Mouse (Mus musculus): ENCODE measurements around the gene Ugt1a6a.

The Ugt1a6a gene

DNA sequence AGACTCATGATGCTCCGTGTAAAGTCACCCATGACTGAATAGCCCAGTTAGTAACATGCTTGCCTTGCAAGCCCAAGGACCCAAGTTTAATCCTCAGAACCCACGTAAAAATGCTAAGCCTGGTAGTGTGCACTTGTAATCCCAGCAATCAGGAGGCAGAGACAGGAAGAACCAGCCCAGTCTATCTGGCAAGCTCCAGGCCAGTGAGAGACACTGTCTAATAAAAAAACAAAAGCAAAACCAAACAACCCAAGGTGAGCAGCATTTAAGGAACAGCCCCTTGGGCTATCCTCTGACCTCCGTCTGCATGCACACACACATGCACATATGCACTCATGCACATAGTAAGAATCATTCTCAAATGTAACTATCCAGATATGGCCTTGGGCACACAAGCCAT is 95.0 kb downstream of the Ugt1a6a start:
- no peak for ATAC-seq (ENCODE audit: low TSS enrichment)

- ATAC-seq (ENCODE audit: low TSS enrichment), result no peak
These were observed 95.4 kb downstream of the Ugt1a6a start for GRCm38 (mm10) chr1:88229986-88230385.

DNA sequence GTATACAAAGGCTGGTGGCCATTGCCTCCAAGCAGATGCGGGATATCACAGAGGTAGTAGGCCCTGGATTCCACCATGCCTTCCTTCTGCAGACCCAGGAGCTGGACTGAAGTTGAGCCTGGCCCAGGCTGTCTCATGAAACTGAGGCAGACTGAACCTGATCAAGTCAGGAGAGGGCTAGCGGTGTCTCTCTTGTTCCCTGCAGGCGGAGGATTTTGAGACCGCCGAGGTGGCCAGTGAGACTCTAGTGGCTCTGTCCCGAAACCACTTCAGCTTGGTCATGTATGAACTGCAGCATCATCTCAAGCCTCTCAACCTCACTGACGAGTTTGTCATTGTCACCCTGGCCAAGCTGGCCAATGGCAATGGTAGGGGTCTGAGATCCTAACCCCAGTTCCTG is 95.8 kb downstream of the Ugt1a6a start:
- ATAC-seq (ENCODE audit: low TSS enrichment), result no peak

DNA sequence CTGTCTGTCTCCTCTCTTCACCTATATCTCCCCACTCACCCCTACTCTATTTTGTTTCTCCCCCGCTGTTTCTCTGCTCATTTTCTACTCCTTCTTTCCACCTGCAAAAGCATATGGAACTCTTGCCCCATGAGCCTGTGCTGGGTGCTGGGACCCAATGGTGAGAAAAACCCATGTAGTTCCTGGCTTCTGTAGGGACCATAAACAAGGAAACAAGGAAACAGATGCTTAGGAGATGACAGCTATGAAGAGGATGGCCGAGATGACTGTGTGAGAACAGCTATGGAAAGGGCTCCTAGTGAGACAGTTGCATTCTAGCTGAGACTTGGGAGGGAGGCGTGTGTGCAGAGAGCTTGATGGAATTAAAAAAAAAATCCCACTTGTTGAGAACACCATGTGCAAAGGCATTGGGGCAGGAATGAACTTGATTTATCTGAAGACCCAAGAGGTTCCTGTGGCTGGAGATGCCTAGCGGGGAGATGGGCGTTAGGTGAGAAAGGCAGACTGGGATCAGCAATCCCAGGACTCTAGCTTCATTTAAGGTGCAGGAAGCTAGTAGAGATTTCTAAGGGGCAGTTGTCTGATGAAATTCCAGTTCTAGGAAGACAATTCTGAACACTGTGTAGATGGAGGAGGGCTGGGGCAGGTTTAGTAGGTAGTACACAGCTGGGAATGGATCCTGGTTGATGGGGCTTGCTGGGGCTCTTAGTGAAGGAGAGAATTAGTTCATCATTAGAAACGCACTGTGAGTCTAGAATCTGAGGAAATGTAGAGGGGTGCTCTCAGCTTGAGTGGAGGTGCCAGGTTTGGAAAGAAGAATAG is 96.6 kb downstream of the Ugt1a6a start:
- ATAC-seq (ENCODE audit: low TSS enrichment), result no peak

GRCm38 (mm10) chr1:88231803-88232499 is 97.3 kb downstream of the Ugt1a6a start:
- ATAC-seq (ENCODE audit: low TSS enrichment), result no peak

DNA sequence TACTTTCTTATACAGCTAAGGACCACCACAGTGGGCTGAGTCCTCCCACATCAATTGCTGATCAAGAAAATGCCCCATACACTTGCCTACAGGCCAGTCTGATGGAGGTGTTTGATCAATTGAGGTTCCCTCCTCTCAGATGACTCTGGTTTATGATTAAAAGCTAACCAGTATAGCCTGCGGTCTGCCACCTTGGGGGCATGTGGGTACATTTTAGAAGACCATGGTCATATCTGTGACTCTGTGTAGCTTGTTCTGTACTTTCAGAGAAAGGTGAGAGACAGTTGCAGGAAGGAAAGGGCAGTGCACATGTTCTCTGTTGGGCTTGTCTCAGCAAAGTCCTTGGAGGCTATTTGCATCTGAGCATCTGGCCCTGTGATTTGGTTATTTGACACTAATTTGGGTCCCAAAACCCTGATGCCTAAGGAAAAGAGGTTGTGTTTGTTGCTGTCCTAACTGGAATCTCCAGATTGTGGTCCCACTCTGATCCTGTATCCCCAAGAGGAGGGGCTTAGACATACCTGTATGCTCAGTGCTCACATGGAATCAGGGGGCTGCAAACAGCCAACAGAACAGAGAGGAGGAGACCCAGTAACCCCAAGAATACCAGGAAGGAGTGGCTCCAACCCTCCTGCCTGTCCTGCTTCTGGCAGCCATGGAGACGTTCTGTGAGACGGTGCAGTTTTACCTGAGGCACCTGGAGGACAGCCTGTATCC is 98.2 kb downstream of the Ugt1a6a start:
- ATAC-seq (ENCODE audit: low TSS enrichment), result no peak

DNA sequence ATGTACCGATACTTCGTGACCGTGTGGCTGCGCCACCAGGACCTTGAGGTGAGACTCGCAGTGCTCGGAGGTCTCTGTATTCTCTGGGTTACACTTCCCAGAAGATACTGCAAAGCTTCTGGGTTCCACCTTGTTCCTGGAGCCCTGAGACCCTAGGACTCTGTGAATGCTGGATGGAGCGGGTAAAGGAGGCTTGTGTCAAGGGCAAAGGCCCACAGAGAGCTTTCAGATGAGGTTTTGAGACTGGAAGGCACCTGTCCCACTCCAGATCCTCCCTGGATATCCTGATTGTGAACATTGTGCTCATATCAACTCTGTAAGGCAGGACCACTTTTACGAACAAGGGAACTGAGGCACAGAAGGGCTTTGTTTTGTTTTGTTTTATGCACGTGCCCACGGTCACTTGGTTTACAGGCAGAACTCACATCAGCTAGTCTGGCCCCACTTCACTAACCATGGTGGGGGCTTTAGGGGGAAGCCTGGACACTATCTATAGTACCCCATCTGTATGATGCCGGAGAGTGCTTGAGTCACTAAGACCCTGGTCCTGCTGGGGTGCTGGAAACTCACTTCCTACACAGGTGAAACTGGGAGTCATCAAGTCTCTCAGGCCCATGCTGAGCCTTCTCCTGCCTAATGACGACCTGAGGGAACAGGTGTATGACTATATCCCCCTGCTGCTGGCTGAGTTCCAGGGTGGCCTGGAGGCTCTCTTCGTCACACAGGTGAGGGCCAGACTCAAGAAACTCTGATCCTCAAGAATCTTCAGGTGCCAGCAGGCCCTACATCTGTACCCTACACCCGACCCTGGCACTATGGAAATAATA is 99.0 kb downstream of the Ugt1a6a start:
- ATAC-seq (ENCODE audit: low TSS enrichment), result no peak

- no peak for ATAC-seq (ENCODE audit: low TSS enrichment)
These were observed 99.6 kb downstream of the Ugt1a6a start for GRCm38 (mm10) chr1:88234248-88234610.

GRCm38 (mm10) chr1:88234646-88235045 is 100.0 kb downstream of the Ugt1a6a start:
- ATAC-seq (ENCODE audit: low TSS enrichment), result no peak

GRCm38 (mm10) chr1:88235046-88235893 is 100.7 kb downstream of the Ugt1a6a start:
- no peak for ATAC-seq (ENCODE audit: low TSS enrichment)

DNA sequence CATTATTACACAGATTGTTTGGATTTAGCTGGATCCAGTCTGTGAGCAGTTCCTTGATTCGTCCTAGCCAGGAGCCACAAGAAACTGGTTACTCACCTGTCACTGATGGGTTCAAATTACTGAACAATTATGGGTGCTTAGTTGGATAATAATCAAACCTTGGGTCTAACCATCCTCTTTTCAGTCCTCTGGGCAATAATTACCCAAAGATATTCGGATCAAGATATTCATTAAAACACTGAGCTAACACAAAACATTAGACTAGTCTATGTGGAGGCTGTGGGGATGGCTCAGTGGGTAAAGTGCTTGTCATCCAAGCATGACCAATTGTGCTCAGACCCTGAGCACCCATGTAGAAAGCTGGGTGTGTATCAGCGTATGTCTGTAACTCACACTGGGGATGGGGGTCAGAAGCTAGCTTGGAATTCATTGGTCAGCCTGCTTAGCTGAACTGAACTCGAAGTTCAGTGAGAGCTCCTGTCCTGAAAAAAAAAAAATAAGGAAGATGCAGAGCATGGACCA is 101.3 kb downstream of the Ugt1a6a start:
- no peak for ATAC-seq (ENCODE audit: low TSS enrichment)

- no peak for ATAC-seq (ENCODE audit: low TSS enrichment)
These were observed 102.7 kb downstream of the Ugt1a6a start for GRCm38 (mm10) chr1:88237311-88237710.

DNA sequence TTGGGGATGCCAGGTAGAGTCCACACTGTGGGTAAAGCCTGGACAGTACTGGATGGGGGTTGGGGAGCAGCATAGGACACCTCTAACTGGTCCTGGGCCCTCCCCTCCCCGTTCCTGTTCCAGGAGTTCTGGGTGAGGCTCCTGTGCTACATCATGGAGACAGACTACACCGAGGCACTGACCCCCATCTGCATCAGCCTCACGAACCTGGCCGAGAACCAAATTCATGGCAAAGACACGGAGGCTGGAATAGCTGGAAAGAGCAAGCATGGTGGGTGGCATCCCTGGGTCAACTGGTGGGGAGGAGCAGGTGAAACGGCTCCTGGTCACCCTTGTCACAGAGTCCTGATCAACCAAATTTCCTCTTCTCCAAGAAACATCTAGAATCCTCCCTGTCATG is 104.2 kb downstream of the Ugt1a6a start:
- no peak for ATAC-seq (ENCODE audit: low TSS enrichment)

- ATAC-seq (ENCODE audit: low TSS enrichment), result no peak
These were observed 105.5 kb downstream of the Ugt1a6a start for GRCm38 (mm10) chr1:88240072-88240471.

GRCm38 (mm10) chr1:88240579-88240978 is 106.0 kb downstream of the Ugt1a6a start:
- ATAC-seq (ENCODE audit: low TSS enrichment), result no peak

DNA sequence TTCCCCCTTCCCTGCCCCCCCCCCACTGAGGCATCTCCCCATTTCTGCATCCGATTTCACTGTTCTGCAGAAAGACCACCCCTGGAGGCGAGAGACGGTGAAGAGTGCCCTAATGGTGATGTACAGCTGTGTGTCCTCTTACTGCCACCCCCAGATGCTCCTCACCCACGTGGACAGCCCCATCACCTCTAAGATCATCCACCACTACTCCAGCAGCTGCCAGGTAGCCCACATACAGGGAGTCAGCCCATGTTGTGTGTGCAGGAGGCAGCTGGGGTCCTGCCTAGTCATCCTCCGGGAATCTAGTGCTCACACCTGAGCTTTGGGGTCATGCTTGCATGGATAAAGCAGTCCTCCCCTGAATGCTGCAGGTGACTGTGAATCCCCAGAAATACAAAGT is 109.3 kb downstream of the Ugt1a6a start:
- no peak for ATAC-seq (ENCODE audit: low TSS enrichment)

GRCm38 (mm10) chr1:88245881-88246280 is 111.3 kb downstream of the Ugt1a6a start:
- no peak for ATAC-seq (ENCODE audit: low TSS enrichment)

DNA sequence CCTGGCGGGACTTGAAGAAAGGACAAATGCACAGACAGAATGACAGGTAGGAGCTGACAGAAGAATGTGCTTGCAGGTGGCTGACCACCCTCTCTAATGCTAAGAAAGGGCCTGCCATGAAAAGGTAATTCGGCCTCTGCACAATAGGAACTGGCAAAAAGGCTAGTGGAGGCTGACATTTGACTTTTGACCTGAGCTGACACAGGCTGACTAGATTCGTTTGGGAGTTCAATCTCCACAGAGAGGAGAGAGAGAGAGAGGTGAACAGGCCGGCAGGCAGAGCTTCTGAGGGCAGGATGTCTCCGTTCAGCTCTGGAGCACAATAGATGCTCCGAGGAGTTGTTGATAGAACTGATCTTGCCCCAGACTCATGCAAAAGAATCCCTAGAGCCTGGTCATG is 111.8 kb downstream of the Ugt1a6a start:
- no peak for ATAC-seq (ENCODE audit: low TSS enrichment)

DNA sequence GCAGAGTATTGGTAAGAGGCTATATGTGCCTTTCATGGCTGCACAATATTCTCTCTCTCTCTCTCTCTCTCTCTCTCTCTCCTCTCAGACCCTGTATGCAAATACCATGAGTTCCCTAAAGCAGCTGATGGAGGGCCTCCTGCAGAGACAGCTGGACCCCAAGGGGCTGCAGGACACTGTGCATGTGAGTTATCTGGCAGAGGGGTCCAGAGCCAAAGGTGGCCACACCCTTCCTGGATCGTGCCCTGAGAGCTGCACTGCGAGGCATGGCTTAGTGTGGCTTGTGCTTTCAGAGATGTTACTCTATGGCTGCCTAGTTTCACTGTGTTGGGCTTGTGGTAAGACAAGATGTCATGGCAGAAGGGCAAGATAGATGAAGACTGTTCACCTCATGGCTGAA is 113.1 kb downstream of the Ugt1a6a start:
- no peak for ATAC-seq (ENCODE audit: low TSS enrichment)

DNA sequence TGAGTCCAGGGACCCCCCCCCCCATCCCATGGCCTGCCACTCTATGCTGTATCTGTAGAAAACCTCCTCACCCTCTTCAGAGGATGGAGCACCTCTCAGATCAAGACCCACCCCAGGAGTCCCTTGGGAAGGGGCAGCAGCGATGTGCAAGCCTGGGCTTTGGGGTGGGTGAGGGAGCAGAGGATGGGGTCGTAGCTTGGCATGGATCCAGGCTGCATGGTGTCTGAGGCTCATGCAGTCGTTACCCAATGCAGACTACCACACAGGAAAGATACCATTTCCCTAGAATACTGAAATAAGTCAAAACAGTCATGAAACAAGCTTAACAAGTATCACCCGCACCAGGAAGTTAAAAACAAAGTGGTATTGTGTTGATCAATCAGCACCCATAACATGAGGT is 114.0 kb downstream of the Ugt1a6a start:
- ATAC-seq (ENCODE audit: low TSS enrichment), result no peak

- no peak for ATAC-seq (ENCODE audit: low TSS enrichment)
These were observed 115.0 kb downstream of the Ugt1a6a start for GRCm38 (mm10) chr1:88249596-88249995.

All from frontal cortex, adult (tissue).